Mouse (Mus musculus): Measurements from ENCODE around the gene Gm10295.

The Gm10295 gene

GRCm38 (mm10) chr7:71348922-71349321, 2.4 kb downstream of the Gm10295 start:
- no peak for DNase-seq (ENCODE audit: low spot score)

GRCm38 (mm10) chr7:71324919-71325583, 26.2 kb downstream of the Gm10295 start:
- no peak for DNase-seq (ENCODE audit: low spot score)

GRCm38 (mm10) chr7:71313148-71313765, 38.0 kb downstream of the Gm10295 start:
- DNase-seq (ENCODE audit: low spot score) = no peak

- no peak for DNase-seq (ENCODE audit: low spot score)
Measured at GRCm38 (mm10) chr7:71312375-71312774, 38.9 kb downstream of the Gm10295 start.

GRCm38 (mm10) chr7:71311411-71311810, 39.9 kb downstream of the Gm10295 start:
- no peak for DNase-seq (ENCODE audit: low spot score)

- no peak for DNase-seq (ENCODE audit: low spot score)
Measured at GRCm38 (mm10) chr7:71308051-71308450, 43.2 kb downstream of the Gm10295 start.

GRCm38 (mm10) chr7:71302714-71303113, 48.6 kb downstream of the Gm10295 start:
- DNase-seq (ENCODE audit: low spot score) = no peak

Data from ovary, postnatal 10 days (tissue).